Mouse (Mus musculus) brown adipose tissue, adult 24 weeks (tissue): ENCODE results near the gene 4930544D05Rik. TPM values are rescaled to one million over a fixed set of nuclear protein-coding genes. Genes with fewer than 3 reads are reported as not detected.

ENCODE experiments used
- polyA plus RNA-seq: library from polyadenylated mRNA; stranded (reverse); fragments of >200 nt; gene quantifications from 2 replicates; pipeline ENCODE4 v1.2.4, GENCODE M21; 2012; ENCODE audit not compliant: missing spikeins, insufficient read depth, insufficient read length

The 4930544D05Rik gene
- polyA plus RNA-seq, 1 experiment = not detected

Other genes with a start within 250 kb of the 4930544D05Rik start
- 4.6 and 5.4 TPM in 2 replicates for gene Pelp1, start 205.8 kb upstream of the 4930544D05Rik start, polyA plus RNA-seq
- gene Arrb2, start 183.2 kb upstream of the 4930544D05Rik start, polyA plus RNA-seq = 8.2 and 13.4 TPM in 2 replicates
- 15.0 and 16.7 TPM in 2 replicates for gene Med11, start 163.9 kb upstream of the 4930544D05Rik start, polyA plus RNA-seq
- 0.42 TPM in 1 of 2 replicates, not detected in the other for gene Zmynd15, start 156.4 kb upstream of the 4930544D05Rik start, polyA plus RNA-seq
- 5.0 TPM in 2 replicates for gene Cxcl16, start 155.9 kb upstream of the 4930544D05Rik start, polyA plus RNA-seq
- gene Tm4sf5, start 110.6 kb upstream of the 4930544D05Rik start, polyA plus RNA-seq = not detected in 2 replicates
- gene Vmo1, start 101.2 kb upstream of the 4930544D05Rik start, polyA plus RNA-seq = not detected in 2 replicates
- not detected in 2 replicates for gene Gltpd2, start 96.7 kb upstream of the 4930544D05Rik start, polyA plus RNA-seq
- gene Psmb6, start 90.5 kb upstream of the 4930544D05Rik start, polyA plus RNA-seq = 221 and 229 TPM in 2 replicates
- not detected in 2 replicates for gene Gm40193, start 82.9 kb upstream of the 4930544D05Rik start, polyA plus RNA-seq
- 2.2 and 5.9 TPM in 2 replicates for gene Pld2, start 75.8 kb upstream of the 4930544D05Rik start, polyA plus RNA-seq
- gene Mink1, start 53.0 kb upstream of the 4930544D05Rik start, polyA plus RNA-seq = 14.5 and 18.5 TPM in 2 replicates
- gene Chrne, start 3.4 kb downstream of the 4930544D05Rik start, polyA plus RNA-seq = not detected in 2 replicates
- gene Gp1ba, start 23.3 kb downstream of the 4930544D05Rik start, polyA plus RNA-seq = not detected in 2 replicates
- 44.0 and 52.3 TPM in 2 replicates for gene Rnf167, start 31.4 kb downstream of the 4930544D05Rik start, polyA plus RNA-seq
- 166 and 170 TPM in 2 replicates for gene Slc25a11, start 31.6 kb downstream of the 4930544D05Rik start, polyA plus RNA-seq
- 244 and 265 TPM in 2 replicates for gene Pfn1, start 38.8 kb downstream of the 4930544D05Rik start, polyA plus RNA-seq
- 40.8 and 79.3 TPM in 2 replicates for gene Eno3, start 41.4 kb downstream of the 4930544D05Rik start, polyA plus RNA-seq
- gene Spag7, start 53.6 kb downstream of the 4930544D05Rik start, polyA plus RNA-seq = 74.7 and 107 TPM in 2 replicates
- 15.8 and 16.3 TPM in 2 replicates for gene Camta2, start 72.3 kb downstream of the 4930544D05Rik start, polyA plus RNA-seq
- 15.7 and 24.0 TPM in 2 replicates for gene Inca1, start 84.3 kb downstream of the 4930544D05Rik start, polyA plus RNA-seq
- 93.8 and 106 TPM in 2 replicates for gene Kif1c, start 84.7 kb downstream of the 4930544D05Rik start, polyA plus RNA-seq
- gene Zfp3, start 148.4 kb downstream of the 4930544D05Rik start, polyA plus RNA-seq = 3.5 and 5.5 TPM in 2 replicates
- not detected in 2 replicates for gene Scimp, start 196.7 kb downstream of the 4930544D05Rik start, polyA plus RNA-seq
- gene Rabep1, start 228.9 kb downstream of the 4930544D05Rik start, polyA plus RNA-seq = 20.5 and 22.8 TPM in 2 replicates